Mouse (Mus musculus) E14TG2a.4 (cell line): ENCODE measurements at regions not wholly inside any gene's neighbourhood (a gene's known extent, or its start where the extent isn't known, plus 50 kb on each side); places are given as distances from the start of the nearest gene placed in this dataset.

Experiments
- H3K27me3 ChIP-seq: 2 replicates; pipeline ENCODE4 v1.6.1; 2014; ENCODE audit warnings: low read length, control low read depth; ENCODE audit not compliant: insufficient read depth
- H3K36me3 ChIP-seq: 2 replicates; pipeline ENCODE4 v1.6.1; 2014; ENCODE audit warnings: low read length, control low read depth; ENCODE audit not compliant: insufficient read depth
- H3K4me1 ChIP-seq: replicated peaks from 2 replicates; pipeline ENCODE4 v1.6.1; 2014; ENCODE audit warnings: low read depth, low read length, control low read depth
- H3K4me3 ChIP-seq: replicated peaks from 2 replicates; pipeline ENCODE4 v1.5.1; 2014; ENCODE audit warnings: mild to moderate bottlenecking, low read length
- H3K9me3 ChIP-seq: 2 replicates; pipeline ENCODE4 v1.6.1; 2014; ENCODE audit warnings: low read length, control low read depth
- CTCF ChIP-seq: conservative IDR thresholded peaks from 2 replicates; pipeline ENCODE4 v1.5.1; 2014; ENCODE audit warnings: low read length
- NANOG ChIP-seq: IDR thresholded peaks from 2 replicates; pipeline ENCODE4 v1.6.1; 2014; ENCODE audit warnings: borderline replicate concordance, low read length, mixed read lengths
- POU5F1 ChIP-seq: IDR thresholded peaks from 2 replicates; pipeline ENCODE4 v1.6.1; 2014; ENCODE audit warnings: low read length, borderline replicate concordance

GRCm38 (mm10) chr13:97647486-97647885 is 112.9 kb downstream of the Gm10260 start:
- no peak for TF ChIP-seq POU5F1
- no peak for TF ChIP-seq CTCF
- TF ChIP-seq NANOG: no peak
- Histone ChIP-seq H3K4me3 (no peak overlapping the region), H3K27me3 (0 out of 2 replicates have a peak, but pooled peaks cover 3% of the 10 kb centered on the region), H3K9me3 (0 out of 2 replicates have a peak, but pooled peaks cover 3% of the 10 kb centered on the region), H3K36me3 (peaks cover 63% of the 10 kb centered on the region), H3K4me1 (peaks cover 9% of the 10 kb centered on the region)

GRCm38 (mm10) chr13:97646021-97646385 is 114.4 kb downstream of the Gm10260 start:
- Histone ChIP-seq H3K9me3 (0 out of 2 replicates have a peak, but pooled peaks cover 3% of the 10 kb centered on the region), H3K27me3 (no peaks in the 10 kb centered on the region), H3K4me1 (peaks cover 9% of the 10 kb centered on the region), H3K36me3 (peaks cover 49% of the 10 kb centered on the region), H3K4me3 (no peak overlapping the region)
- no peak for TF ChIP-seq POU5F1
- no peak for TF ChIP-seq NANOG
- TF ChIP-seq CTCF: no peak

DNA sequence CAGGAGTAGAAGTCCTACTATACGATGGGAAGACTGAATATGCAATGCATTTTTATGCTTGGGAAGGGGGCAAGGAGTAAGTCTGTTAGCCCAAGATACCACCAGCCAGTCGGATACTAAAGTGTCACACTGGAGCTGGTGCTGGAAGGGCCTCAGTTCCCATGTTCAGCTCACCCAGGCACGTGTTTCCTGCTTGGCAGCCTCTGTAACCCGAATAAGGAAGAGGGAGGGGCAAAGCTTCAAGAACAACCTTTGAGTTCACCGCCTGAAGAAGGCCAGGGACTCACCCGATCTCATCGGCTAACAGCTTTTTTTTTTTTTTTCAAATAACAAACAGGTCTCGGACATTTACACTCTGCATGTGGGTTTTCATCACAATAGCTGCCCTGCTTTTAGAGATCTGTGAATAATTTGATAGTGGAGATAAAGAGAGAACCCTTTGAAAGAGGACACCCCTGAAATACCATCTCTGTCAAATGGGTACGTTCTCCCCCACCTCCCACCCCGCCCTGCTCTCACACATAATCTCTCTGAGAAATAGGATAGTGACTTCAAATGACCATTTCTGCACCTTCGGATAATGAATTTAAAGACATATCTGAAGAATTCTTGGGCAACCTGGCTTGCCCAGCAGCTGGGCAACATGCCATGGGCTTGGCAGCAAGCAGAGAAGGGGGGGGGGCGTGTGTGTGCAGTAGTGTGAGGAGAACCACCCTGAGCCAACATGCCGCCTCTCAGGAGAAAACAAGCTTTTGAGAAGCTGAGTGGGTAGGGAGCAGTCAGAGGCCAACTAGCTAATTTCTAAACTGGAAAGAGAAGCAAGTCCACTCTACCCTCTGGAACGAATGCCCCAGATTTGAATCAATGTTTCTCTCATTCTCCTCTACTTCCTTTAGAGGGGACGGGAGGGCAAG is 115.1 kb downstream of the Gm10260 start:
- Histone ChIP-seq H3K36me3 (peaks cover 44% of the 10 kb centered on the region), H3K4me3 (no peak overlapping the region), H3K27me3 (no peaks in the 10 kb centered on the region), H3K4me1 (peaks cover 9% of the 10 kb centered on the region), H3K9me3 (0 out of 2 replicates have a peak, but pooled peaks cover 3% of the 10 kb centered on the region)
- TF ChIP-seq POU5F1: no peak
- TF ChIP-seq CTCF: no peak
- no peak for TF ChIP-seq NANOG

- no peak overlapping the region for H3K4me3 ChIP-seq
- H3K4me1 ChIP-seq: peaks cover 20% of the 10 kb centered on the region
- peaks cover 24% of the 10 kb centered on the region for H3K36me3 ChIP-seq
- peaks cover 9% of the 10 kb centered on the region; the same call in 1 of the 2 replicates for H3K9me3 ChIP-seq
- no peak for TF ChIP-seq POU5F1
- no peak for TF ChIP-seq CTCF
- no peak for TF ChIP-seq NANOG
- no peaks in the 10 kb centered on the region for H3K27me3 ChIP-seq
Observed at GRCm38 (mm10) chr13:97640236-97640635, 120.2 kb downstream of the Gm10260 start.

- H3K9me3 ChIP-seq: peaks cover 9% of the 10 kb centered on the region; the same call in 1 of the 2 replicates
- H3K4me3 ChIP-seq: no peak overlapping the region
- peaks cover 24% of the 10 kb centered on the region for H3K36me3 ChIP-seq
- H3K27me3 ChIP-seq: no peaks in the 10 kb centered on the region
- H3K4me1 ChIP-seq: peaks cover 14% of the 10 kb centered on the region
- TF ChIP-seq CTCF (no peak), POU5F1 (no peak), NANOG (no peak)
Observed at GRCm38 (mm10) chr13:97639656-97640055, 120.8 kb downstream of the Gm10260 start.

DNA sequence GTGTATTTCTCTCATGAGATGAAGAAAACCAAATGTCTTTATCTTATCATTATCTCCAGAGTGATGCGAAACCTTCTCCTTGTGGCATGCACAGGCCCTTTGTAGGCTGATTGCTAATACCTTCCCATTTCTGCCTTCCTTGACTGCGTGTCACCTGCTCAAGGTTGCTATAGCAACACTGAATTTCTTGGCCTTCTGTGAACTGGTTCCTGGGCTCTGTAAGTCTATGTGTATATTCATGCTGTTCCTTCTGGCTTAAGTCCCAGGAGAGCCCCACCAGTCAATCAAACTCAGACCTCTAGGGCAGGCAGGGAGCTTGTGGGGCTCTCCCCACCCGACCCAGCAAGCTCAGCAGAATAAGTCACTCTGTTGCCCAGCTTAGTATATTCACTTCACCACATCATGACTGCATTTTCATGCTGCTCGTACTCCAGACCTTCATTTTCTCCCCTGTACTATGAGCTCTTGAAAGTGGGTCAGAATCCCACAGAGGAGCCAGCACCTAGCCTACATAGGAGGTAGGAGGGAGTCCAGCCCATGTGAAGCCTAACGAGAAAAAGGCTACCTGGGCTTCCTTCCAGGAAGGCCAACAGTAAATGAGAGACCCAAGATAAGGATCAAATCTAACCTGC is 121.9 kb downstream of the Gm10260 start:
- H3K9me3 ChIP-seq: peaks cover 9% of the 10 kb centered on the region; the same call in 1 of the 2 replicates
- peaks cover 18% of the 10 kb centered on the region for H3K36me3 ChIP-seq
- no peaks in the 10 kb centered on the region for H3K27me3 ChIP-seq
- TF ChIP-seq NANOG (no peak), POU5F1 (no peak), CTCF (no peak)
- H3K4me1 ChIP-seq: peaks cover 23% of the 10 kb centered on the region
- no peak overlapping the region for H3K4me3 ChIP-seq

DNA sequence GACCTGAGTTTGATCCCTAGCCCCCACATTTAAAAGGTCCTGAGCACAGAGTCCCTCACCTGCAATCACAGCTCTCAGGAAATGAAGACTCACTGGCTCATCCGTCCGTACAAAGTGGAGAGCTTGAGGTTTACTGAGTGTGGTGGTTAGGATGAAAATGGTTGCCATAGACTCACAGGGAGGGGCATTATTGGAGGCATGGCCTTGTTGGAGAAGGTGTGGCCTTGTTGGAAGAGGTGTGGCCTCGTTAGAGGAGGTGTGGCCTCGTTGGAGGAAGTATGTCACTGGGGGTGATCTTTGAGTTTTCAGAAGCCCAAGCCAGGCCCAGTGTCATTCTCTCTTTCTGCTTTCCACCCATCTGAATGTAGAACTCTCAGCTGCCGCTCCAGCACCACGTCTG is 122.9 kb downstream of the Gm10260 start:
- H3K4me1 ChIP-seq: peaks cover 23% of the 10 kb centered on the region
- H3K27me3 ChIP-seq: no peaks in the 10 kb centered on the region
- H3K36me3 ChIP-seq: peaks cover 15% of the 10 kb centered on the region
- peaks cover 6% of the 10 kb centered on the region; the same call in 1 of the 2 replicates for H3K9me3 ChIP-seq
- H3K4me3 ChIP-seq: no peak overlapping the region
- TF ChIP-seq POU5F1: no peak
- TF ChIP-seq CTCF: no peak
- no peak for TF ChIP-seq NANOG

GRCm38 (mm10) chr13:97634041-97634788 is 126.2 kb downstream of the Gm10260 start:
- no peak overlapping the region for H3K4me3 ChIP-seq

More at GRCm38 (mm10) chr13:97634041-97634788, 126.2 kb downstream of the Gm10260 start:
- Histone ChIP-seq H3K9me3 (peaks cover 6% of the 10 kb centered on the region; the same call in 1 of the 2 replicates), H3K27me3 (no peaks in the 10 kb centered on the region), H3K36me3 (peaks cover 18% of the 10 kb centered on the region), H3K4me1 (peaks cover 15% of the 10 kb centered on the region)
- no peak for TF ChIP-seq CTCF
- no peak for TF ChIP-seq POU5F1
- no peak for TF ChIP-seq NANOG
